Mouse (Mus musculus) layer of hippocampus, adult 9-11 months (tissue): ENCODE measurements around the gene Metrn.

Source experiments
- DNase-seq: peaks from one replicate; pipeline ENCODE4 v3.0.0; 2022

Metrn gene

DNA sequence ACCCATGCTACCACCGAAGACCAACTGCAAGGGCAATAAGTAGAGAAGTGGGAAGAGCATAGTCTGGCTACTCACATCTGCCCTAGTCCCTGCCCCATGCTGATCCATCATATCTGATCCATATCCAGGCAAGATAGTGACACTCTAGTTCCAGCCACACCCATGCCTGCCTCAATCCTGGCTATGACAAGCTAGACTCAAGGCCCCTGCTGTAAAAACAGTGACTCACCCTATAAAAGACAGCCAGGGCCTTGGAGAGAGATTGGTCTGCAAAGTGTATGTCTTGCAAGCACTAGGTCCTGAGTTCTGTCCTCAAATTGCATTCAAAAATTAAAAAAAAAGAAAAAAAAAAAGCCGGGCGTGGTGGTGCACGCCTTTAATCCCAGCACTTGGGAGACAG lies 9.6 kb upstream of the Metrn start:
- no peak for DNase-seq

DNA sequence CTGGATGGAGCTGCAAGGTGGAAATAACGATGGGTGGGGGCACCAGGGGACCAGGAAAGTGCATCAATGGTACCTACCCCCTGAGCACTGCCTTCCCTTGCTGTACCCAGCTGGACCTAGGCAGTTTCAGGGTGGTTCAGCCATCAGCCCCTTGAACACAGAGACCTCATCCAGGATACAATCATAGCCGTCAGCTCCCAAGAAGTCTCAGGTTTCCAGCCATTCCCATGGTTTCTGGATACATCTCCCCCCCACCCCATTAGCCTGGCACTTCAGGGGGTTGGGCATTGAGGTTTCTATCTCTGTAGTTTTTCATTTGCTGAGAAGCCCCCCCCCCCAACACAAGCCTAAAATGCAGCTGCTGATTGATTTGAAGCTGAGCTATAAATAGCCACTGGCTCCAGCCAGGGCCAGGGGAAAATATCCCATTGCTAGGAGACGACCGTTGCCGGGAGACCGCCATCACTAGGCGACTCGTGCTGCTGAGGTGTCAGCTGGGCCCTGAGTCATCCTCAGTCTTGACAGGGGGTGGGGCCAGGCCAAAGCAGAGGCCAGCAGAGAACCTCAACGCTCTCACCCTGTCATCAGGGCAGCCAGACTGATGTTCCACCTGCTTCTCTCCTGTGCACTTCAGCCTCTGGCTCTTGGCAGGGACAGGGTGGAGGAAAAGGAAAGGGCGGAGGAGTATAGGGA lies 6.0 kb upstream of the Metrn start:
- DNase-seq, result peak; percentile 94

DNA sequence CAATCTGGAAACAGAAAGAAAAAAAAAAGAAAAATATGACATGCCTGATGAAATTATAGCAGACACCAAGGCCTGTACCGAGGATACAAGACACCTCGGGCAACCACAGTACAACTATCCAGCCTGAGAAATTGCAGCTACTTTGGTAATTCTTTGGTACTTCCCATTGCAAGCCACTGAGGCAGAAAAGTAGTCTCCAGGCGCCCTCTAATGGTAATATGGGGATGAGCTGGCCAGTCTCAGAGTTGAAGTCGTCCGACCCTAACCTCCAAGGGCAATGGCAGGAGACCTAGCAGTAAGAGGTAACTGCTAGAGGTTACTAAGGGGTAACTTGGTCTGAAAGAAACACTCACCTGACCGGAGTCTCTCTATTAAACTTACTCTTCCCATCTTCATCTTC lies 4.1 kb upstream of the Metrn start:
- peak; percentile 64 for DNase-seq

DNA sequence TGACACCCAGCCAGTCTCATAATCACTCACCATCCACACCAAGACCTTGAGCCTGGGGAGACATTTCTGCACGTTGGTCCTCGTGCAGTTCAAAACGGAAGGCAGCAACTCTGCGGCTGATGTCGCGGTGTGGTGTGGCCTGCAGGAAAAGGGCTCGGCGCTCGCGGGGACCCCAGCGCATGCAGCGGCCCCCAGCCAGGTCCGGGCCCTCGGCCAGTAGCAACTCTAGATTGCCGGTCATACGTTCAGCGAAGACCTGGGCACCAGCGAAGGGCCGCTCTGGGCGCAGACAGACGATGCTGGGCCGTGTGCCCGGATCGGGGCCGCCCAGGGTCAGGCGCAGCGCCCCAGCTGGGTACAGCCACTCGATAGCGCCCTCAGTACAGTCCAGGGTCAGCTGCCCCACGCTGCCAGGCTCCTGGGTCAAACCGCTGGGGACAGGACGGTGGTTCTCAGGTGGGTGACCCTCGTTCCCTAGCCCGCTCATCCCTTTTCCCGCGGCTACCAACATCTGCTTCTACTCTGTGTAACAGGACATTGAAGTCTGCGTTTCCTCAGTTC lies 645 bp downstream of the Metrn start:
- no peak for DNase-seq

DNA sequence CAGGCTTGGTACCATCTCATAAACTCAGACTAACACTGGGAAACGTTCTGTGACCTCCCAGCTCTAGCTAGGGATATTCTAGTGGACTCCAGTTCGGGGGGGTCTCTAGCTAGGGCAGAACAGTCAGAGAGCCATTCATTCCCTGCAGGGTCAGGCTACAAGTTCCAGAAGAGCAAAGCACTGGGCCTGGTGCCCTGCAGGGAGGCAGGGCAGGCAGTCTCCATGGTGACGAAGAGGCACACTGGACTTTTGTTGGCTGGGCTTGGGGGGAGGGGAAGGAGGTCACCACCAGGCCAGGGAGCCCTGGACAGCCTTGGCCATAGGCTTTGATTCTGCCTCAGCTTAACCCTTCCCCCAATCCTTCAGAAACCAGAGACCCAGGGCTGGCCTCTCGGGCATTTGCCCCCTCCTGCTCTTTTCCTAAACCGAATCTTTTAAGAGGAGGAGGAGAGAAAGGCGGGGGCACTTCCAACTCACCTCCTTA lies 1.3 kb downstream of the Metrn start, which contains the start of gene AC134908.4:
AC134908.4 (minus strand) TSS at position 51 of the 484 bp plus-strand sequence.
- DNase-seq, result peak; percentile 91

DNA sequence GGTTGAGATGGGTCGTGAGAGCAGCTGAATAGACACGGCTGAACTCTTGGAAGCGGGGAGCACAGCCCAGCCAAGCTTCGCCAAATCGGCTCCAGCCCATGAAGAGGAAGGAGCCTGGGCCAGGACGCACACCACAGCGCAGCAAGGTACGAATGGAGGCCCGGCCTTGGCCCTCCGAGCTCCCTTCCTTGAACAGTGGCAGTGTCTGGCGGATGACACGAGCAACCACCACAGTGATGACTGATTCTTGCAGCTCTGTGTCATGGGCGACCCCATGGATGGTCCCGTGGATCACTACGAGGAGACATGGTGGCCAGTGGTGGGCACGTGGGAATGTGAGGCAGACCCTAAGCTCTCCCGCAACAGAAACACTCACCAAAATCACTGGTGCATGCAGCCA lies 1.9 kb downstream of the Metrn start:
- DNase-seq, result no peak

DNA sequence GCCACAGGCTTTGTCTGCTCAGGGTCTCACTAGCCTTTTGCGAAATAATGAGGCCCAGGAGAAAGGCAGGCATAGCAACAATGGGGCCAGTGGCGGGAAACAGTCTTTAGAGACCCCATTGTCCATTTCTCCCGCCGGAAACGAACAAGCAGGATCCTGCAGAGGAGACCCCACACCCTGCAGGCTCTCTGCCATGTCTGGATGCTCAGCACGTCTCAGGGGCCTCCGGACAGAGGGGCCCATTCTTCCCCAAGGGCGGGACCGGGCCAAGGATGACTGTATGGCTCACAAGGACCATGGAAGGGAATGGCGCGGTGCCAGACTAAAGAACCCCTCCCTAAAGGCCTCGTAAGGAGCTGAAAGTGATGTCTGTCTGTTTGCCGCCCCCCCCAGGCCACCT lies 2.7 kb downstream of the Metrn start:
- no peak for DNase-seq

DNA sequence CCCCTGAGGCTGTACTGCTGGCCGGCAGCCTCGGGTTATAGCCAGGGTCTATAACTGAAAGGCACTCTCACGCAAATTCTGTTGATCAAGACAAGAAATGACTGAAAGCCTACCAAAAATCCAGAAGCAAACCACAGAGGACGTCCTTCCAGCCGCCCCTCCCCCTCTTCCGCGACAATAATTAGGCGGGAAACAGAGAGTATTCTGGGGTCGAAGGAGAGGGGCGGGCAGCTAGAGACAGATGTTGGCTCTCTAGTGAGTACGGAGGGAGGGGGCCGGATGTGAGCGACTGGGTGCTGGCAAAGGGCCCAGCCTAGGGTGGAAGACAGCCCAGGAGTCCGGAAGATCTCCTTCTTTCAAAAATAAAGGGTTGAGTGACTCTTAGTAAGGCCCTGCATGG lies 4.3 kb downstream of the Metrn start, which contains the start of gene Fam173a:
Fam173a (minus strand) TSS at position 287 of the 400 bp plus-strand sequence.
- DNase-seq, result peak; percentile 84

DNA sequence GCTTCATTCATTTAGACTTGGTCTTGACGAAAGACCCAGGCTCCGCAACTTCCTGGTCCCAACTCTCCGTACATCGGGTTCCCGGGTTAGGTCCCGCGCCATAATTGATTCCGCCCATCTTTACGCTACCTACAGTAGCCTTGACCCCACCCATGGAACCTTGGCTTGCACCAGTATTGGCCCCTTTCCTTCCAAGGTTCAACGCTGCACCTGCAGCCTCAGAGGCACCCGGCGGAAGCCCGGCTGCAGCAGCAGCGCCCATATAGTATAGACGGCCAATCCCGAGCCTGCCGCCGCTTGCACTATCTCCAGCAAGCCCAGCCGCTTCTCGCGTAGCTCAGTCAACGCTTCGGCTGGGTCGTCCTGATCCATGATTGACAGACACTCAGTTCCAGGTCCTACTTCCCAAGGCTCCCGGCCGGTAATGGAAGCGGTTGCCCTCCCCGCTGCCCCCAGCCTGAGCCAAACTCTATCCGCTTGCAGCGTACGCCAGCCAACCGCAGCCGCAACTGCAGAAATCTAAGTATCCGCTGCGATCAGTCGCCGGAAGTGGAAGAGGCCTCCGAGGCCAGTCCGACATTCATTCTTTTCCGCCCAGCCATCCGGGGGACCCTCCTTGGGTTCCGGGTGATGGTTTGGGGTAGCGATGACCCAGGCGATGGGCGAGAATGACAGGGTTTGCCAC lies 5.0 kb downstream of the Metrn start:
- peak; percentile 79 for DNase-seq

DNA sequence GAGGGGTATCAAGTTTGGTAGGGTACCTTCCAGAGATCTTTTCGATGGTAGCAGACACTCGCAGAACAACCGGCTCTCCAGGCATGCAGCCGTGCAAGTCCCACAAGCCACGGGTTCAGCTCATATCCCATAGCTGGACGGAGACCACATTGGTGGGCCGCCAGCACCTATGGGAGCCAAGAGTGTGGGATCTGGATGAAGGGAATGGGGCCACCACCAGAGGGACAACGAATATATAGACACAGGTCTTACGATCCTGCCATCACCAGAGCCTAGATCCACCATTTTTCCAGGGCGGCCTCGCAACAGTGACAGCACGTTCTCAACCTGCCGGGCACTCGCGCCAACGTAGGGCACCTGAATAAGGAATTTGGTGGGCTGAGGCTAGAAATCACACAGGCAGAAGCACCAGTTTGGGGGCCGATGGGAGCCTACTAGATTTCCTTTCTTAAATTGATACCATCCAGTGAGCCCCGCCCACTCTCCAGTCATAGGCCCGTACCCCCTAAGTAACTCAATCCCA lies 5.6 kb downstream of the Metrn start:
- DNase-seq, result peak; percentile 48

DNA sequence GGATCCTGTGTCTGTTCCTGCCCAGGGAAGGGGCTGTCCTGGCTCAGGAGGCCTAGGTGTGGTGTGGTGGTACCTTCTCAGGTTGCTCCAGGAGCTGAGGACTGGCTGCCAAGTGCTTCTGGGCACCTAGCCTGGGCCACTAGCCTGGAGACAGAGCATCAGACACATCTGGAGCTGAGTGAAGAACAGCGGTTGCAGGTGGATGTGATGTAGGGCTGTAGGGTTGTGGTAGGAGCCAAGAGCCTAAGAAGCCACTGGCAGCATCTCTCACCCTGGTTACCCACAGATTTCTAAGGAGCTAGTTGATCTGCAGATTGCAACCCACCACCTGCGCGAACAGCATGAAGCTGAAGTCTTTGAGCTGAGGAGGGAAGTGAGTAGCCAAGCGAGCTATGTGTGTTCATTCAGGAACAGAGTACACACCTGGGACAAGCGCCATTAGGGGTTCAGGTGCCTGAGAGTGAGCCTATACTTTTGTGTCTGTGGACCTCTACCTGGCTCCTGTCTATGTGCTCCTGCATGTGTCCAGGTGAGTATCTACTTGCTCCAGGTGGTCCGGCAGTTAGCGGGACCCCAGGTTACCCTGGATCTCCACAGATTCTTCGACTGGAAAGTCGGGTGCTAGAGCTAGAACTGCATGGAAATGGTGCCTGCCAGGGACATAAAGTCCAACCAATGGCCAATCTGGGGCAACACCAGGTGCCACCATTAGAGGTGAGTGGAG lies 10.0 kb downstream of the Metrn start:
- DNase-seq, result no peak

DNA sequence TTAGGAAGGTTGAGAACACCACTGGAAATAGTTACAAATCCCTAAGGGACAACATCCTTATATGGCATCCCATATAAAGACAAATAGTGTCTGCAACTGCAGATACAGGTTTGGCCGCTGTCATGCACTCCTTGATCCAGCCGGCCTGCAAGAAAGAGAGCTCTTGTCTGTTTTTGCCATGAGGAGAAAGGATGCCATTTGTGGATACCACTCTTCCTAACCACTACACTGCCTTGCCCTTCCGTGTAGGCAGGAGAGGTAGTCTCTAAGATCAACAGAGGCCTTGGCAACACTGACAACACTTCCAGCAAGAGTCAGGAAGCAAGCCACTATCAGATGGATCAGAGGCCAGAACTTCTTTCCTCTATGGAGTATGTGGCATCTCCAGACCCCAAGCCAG lies 10.7 kb downstream of the Metrn start, which contains the start of gene Ccdc78:
Ccdc78 (plus strand) TSS at position 301 of the 400 bp plus-strand sequence.
- DNase-seq, result no peak

DNA sequence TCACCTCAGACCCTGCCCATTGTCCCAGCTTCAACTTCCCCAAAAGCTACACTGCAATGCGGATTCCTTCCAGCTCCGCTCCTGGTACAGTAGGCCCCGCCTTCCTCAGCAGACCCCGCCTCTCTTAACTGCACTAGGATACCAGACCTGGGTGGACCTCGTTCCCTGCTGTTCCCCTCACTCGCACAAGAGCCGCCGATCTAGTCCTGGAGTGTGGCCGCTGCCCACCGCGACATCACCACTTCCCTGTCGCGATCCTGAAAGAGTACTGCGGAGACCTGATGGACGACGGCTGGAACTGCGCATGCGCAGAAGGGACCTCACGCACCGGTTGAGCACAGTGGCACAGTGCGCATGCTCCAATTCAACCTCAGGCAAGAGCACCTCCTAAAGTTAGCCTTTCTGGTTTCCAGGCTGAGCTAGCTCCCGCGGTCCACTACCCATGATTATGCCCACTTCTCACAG lies 11.6 kb downstream of the Metrn start, which contains the start of gene Haghl:
Haghl (minus strand) TSS at position 393 of the 465 bp plus-strand sequence.
- DNase-seq, result peak; percentile 97

DNA sequence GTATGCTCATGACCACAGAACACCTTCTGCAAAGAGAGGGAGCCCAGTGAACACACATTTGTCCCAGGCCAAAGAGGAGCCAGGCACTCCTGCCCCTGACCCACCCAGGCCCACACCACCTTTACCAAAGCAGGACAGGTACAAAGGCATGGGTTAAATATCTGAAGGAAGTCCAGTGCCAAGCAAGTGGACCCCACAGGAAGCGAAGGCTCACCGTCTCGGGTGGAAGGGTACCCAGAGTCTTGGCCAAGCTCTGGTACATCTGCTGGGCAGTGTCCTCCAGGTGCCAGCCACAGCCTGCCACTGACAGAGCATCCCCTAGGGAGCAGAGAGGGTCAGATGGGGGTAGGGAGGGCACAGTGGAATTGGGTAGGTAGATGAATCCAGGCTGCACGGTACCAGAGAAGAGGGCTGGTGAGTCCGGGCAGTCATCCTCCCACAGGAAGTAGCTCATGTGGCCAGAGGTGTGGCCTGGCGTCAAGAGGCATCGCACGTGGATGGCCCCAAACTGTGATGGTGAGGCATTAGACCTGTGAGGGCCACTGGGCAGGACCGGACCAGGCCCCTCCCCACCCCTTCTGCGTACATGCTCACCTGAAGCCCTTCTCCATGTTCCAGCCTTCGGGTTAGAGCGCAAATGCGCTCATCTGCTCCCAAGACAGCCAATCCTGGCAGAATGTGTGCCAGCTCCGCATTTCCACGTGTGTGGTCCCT lies 12.9 kb downstream of the Metrn start:
- DNase-seq, result no peak

DNA sequence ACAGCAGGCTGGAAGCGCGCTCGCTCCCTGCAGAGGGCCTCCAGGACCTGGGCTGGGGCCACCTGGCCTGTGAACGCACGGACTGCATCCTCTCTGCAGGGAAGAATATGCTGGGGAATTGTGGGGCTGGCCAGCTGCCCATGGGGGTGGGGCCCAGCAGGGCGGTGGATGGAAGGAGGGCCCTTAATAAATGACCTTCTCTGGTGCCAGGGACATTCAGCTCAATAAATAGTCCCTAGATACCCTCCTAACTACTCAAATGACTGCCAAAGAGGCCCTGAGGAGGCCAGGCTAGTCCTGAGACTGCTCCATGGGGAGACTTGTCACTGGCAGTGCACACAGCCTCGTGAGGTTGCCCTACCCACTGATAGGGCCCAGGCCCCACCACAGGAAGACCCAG lies 13.8 kb downstream of the Metrn start:
- no peak for DNase-seq

DNA sequence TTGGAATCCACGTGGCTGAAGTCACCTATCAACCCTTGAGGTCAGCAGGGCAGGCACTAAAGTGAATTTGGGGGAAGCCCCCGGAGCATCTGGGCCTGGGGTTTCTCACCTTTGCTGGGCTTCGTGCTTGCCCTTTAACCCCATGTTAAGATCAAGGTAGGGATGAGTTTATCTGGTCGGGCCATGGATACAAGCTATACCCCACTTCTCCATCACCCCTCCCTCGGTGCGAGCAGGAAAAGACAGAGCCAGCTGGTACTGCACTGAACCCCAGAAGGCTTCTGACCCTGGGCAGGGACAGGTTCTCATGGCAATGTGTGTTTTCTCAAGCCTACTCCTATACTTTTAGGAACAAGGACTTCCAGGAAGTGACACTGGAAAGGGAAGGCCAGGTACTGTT lies 15.6 kb downstream of the Metrn start:
- no peak for DNase-seq

DNA sequence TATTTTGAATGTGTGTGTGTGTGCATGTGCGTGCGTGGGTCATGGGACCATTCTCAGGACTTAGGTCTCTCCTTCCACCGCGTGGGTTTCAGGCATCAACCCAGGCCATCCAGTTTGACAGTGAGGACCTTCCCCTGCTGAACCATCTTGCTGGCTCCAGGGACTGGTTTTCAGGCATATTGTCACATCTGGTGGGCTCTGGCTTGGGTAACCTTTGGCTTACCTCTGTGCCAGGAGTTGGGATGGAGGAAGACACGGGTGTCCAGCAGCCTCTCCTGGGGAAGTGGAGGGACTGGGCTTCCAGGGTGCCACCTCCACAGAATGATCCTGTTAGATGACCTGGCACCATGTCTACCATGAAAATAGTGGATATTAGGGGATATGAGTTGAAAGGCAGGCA lies 19.0 kb downstream of the Metrn start:
- DNase-seq, result no peak

DNA sequence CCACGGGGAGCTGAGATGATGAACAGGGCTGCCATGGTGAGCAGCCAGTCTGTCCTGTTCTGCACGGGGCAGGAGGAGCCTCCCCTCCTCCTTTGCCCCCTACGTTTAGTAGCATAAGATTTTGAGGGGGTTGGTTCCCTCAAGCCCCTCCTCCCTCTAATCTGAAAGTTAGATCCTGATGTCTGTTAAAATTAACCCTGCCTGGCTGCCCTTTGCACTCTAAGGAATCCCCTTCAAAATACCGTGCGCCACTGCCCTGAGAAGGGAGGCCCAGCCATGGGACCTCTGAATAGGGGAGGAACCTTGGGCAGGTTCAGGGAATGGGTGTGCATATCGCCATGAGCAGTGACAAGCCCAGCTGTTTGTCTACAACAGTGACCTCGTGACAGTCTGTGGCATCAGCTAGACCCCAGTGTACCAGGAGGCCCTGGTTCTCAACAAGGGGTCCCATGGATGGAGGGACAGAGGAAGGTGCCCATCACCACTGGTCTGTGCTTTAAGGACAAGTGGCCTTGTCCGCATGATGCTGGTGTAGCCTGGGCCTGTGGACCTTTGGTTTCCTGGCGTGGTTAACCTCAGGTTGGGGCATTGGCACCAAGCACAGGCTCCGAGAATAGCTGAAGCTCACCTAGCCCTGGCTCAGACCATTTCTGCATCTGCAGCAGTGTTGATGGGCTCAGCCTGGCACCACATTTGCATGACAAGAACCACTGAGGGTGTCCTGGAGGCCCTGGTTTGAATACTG lies 21.4 kb downstream of the Metrn start:
- DNase-seq, result no peak

DNA sequence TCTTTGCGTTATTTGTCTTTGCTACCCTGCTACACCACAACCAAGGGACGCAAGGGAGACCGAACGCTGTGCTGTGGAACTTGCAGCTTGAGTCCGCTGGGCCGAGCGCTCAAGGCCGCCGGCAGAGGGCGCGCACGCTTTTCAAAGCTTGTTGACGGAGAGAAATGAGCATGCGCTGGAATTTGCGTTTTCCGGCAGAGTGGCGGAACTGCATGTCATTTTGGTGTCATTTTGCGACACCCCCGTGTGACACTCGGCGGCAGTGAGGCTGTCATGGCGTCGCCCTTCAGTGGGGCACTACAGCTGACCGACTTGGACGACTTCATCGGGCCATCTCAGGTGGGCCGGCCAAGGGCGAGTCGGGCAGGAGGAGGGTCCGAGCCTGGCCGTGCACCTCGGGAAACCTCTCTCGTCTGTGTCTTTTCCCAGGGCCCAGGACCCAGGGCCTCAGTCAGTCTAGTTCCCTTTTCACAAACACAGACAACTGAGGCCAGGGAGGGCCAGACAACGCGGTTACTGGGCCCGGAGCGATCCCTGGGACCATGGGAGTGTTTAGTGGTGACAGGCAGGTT lies 23.3 kb downstream of the Metrn start, which contains the start of gene Narfl:
Narfl (plus strand) TSS at position 228 of the 572 bp plus-strand sequence.
- peak; percentile 97 for DNase-seq

DNA sequence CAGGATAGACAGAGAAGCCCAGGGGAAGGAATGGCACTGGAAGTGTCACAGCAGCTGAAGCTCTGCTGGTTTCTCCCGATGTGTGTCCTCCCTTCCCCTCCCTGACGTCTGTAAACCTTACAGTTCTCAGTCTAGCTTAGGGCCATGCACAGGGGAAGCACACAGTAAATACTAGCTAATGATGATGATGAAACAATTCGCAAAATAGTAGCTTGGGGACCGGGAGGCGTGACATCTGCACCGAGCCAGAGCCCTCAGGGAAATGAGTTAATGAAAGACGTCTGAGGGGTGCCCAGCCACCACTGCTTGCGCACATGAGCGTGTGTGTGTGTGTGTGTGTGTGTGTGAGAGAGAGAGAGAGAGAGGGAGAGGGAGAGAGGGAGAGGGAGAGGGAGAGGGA lies 27.6 kb downstream of the Metrn start:
- no peak for DNase-seq

DNA sequence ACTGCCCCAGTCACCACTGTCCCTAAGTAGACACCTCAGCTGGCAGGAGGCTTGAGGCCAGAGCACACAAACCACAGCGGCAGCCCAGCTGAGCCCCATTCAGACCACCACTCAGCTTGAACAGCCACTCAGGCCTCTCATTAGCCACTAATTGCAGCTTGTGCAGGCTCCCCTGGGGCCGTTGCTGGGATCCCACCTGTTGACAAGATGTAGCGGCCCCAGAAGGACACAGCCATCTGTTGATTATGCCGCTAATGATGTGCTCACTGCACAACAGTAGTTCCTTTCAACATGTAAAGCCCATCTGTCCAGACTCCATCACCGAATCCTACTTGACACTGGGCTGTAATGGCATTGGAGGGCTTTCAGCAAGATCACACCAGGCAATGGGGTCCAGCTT lies 31.1 kb downstream of the Metrn start:
- no peak for DNase-seq
